Mouse (Mus musculus): ENCODE measurements around the gene Cxcl16. TPM values are rescaled to one million over a fixed set of nuclear protein-coding genes. Genes with fewer than 3 reads are reported as not detected.
A peak's percentile ranks its signal among the peaks of the same experiment; 100 is the strongest.

Cxcl16 gene
- 9.0 and 10.2 TPM in 2 replicates for polyA plus RNA-seq (2015; fragmentation: Nextera tagmentation; extraction: Ambion mirVana)

GRCm38 (mm10) chr11:70459601-70460101, at the start of gene Cxcl16:
TSS of gene Cxcl16 (minus strand) at chr11:70459984.
- Histone ChIP-seq H3K27me3 (peaks cover 32% of the 10 kb centered on the region), H3K9ac (peak within 1 kb of the TSS; percentile 68), H3K9me3 (replicated peaks) (no peaks in the 10 kb centered on the region), H3K4me3 (peak within 1 kb of the TSS; percentile 74), H3K4me2 (peak within 1 kb of the TSS; percentile 97), H3K27ac (peak within 1 kb of the TSS; percentile 23; the same call in 1 of the 2 replicates), H3K36me3 (0 out of 2 replicates have a peak, but pooled peaks cover 3% of the 10 kb centered on the region), H3K4me1 (replicated peaks) (peaks cover 11% of the 10 kb centered on the region)
- ATAC-seq (replicated peaks; ENCODE audit: insufficient number of reproducible peaks, insufficient read depth, low FRiP score, low read depth): no peak
- WGBS: 2% methylated on average over 30 of the region's 30 CpGs

DNA sequence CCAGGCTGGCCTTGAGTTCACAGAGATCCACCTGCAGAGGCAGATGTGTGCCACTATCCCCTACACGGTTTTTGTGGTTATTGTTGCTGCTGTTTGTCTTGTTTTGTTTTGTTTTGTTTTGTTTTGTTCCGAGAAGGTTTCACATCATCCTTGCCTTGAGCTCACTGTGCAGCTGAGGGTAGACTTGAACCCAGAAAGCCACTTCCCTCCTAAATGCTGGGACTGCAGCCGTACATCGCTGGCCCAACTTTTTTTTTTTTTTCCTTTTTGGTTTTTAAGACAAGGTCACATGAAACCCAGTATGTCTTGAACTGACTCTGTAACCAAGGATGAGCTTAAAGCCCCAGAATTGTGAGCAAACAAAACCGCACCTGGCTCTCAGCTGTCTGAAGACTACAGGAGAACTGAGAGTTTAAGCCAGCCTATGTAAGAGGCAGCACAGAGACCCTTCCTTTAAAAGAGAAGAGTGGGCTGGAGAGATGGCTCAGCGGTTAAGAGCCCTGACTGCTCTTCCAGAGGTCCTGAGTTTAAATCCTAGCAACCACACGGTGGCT, 47.3 kb upstream of the Cxcl16 start:
- no peaks in the 10 kb centered on the region for H3K36me3 ChIP-seq
- H3K9ac ChIP-seq: no peak overlapping the region
- no peak overlapping the region for H3K4me3 ChIP-seq
- peaks cover 7% of the 10 kb centered on the region; the same call in 1 of the 2 replicates for H3K4me1 ChIP-seq (replicated peaks)
- no peaks in the 10 kb centered on the region for H3K9me3 ChIP-seq (replicated peaks)
- no peak for ATAC-seq (replicated peaks; ENCODE audit: insufficient number of reproducible peaks, insufficient read depth, low FRiP score, low read depth)
- WGBS: 63% methylated on average over 7 of the region's 7 CpGs
- no peak overlapping the region for H3K27ac ChIP-seq
- H3K27me3 ChIP-seq: peaks cover 23% of the 10 kb centered on the region
- H3K4me2 ChIP-seq: no peak overlapping the region

- H3K4me1 ChIP-seq (replicated peaks): peaks cover 7% of the 10 kb centered on the region; the same call in 1 of the 2 replicates
- H3K27ac ChIP-seq: no peak overlapping the region
- ATAC-seq (replicated peaks; ENCODE audit: insufficient number of reproducible peaks, insufficient read depth, low FRiP score, low read depth): no peak
- 24% methylated on average over 4 of the region's 4 CpGs for WGBS
- H3K27me3 ChIP-seq: peaks cover 23% of the 10 kb centered on the region
- H3K4me2 ChIP-seq: no peak overlapping the region; the same call in 1 of the 2 replicates
- H3K9me3 ChIP-seq (replicated peaks): no peaks in the 10 kb centered on the region
- no peak overlapping the region for H3K9ac ChIP-seq
- H3K36me3 ChIP-seq: no peaks in the 10 kb centered on the region
- H3K4me3 ChIP-seq: no peak overlapping the region
These were observed 46.6 kb upstream of the Cxcl16 start for GRCm38 (mm10) chr11:70506385-70506784.

DNA sequence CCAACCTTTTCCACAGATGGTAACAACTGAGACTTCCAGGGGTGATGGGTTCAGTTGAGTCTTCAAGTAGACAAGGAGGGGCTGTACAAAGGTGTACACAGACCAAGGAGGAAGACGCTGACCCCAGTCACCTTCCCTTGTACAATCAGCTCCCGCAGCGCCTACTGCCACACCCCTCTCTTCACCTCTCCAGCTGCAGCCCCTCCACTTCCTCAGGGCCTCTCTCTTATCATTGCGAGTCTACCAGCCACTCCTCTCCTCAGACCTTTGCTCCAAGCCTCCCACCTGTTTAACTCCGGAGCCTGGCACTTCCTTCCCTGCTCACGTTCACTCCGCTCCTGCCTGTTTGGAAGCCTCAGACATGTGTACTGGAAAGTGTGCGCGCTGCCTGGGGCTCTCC, 45.2 kb upstream of the Cxcl16 start, which contains the start of gene Tm4sf5:
Gene Tm4sf5, plus strand, starts transcription at position 275 of the 400 bp plus-strand sequence.
- no peaks in the 10 kb centered on the region for H3K9me3 ChIP-seq (replicated peaks)
- 45% methylated on average over 9 of the region's 9 CpGs for WGBS
- no peak within 1 kb of the TSS for H3K4me2 ChIP-seq
- peaks cover 18% of the 10 kb centered on the region for H3K27me3 ChIP-seq
- H3K4me3 ChIP-seq: no peak within 1 kb of the TSS
- H3K27ac ChIP-seq: no peak within 1 kb of the TSS
- peaks cover 4% of the 10 kb centered on the region; the same call in 1 of the 2 replicates for H3K4me1 ChIP-seq (replicated peaks)
- no peaks in the 10 kb centered on the region for H3K36me3 ChIP-seq
- no peak within 1 kb of the TSS for H3K9ac ChIP-seq
- no peak for ATAC-seq (replicated peaks; ENCODE audit: insufficient number of reproducible peaks, insufficient read depth, low FRiP score, low read depth)

GRCm38 (mm10) chr11:70502018-70502417, 42.2 kb upstream of the Cxcl16 start:
- Histone ChIP-seq H3K27ac (no peak overlapping the region), H3K4me2 (no peak overlapping the region), H3K27me3 (0 out of 2 replicates have a peak, but pooled peaks cover 10% of the 10 kb centered on the region), H3K9me3 (replicated peaks) (no peaks in the 10 kb centered on the region), H3K4me3 (no peak overlapping the region), H3K9ac (no peak overlapping the region), H3K36me3 (no peaks in the 10 kb centered on the region), H3K4me1 (replicated peaks) (no peaks in the 10 kb centered on the region)
- 62% methylated on average over 3 of the region's 3 CpGs for WGBS
- ATAC-seq (replicated peaks; ENCODE audit: insufficient number of reproducible peaks, insufficient read depth, low FRiP score, low read depth): no peak

DNA sequence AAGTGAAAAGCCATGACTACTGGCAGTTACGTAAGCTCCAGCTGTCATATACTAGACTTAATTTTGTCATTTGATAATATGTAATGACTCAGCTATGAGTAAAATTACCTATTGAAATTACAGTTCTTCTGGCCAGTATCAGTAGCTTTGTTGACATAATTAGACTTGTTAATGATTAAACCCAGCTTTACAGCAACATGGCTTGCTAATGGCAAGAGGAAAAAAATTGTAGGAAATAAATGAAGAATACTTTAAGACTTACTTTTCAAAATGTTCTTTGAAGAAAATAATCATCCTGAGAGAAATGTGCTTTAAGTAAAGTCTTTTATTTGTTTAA, 40.7 kb upstream of the Cxcl16 start:
- no peak for ATAC-seq (replicated peaks; ENCODE audit: insufficient number of reproducible peaks, insufficient read depth, low FRiP score, low read depth)
- 81% methylated on average over 1 of the region's 1 CpGs for WGBS
- Histone ChIP-seq H3K27me3 (0 out of 2 replicates have a peak, but pooled peaks cover 9% of the 10 kb centered on the region), H3K27ac (no peak overlapping the region), H3K4me3 (no peak overlapping the region), H3K36me3 (no peaks in the 10 kb centered on the region), H3K9ac (no peak overlapping the region), H3K4me1 (replicated peaks) (no peaks in the 10 kb centered on the region), H3K9me3 (replicated peaks) (no peaks in the 10 kb centered on the region), H3K4me2 (no peak overlapping the region)

DNA sequence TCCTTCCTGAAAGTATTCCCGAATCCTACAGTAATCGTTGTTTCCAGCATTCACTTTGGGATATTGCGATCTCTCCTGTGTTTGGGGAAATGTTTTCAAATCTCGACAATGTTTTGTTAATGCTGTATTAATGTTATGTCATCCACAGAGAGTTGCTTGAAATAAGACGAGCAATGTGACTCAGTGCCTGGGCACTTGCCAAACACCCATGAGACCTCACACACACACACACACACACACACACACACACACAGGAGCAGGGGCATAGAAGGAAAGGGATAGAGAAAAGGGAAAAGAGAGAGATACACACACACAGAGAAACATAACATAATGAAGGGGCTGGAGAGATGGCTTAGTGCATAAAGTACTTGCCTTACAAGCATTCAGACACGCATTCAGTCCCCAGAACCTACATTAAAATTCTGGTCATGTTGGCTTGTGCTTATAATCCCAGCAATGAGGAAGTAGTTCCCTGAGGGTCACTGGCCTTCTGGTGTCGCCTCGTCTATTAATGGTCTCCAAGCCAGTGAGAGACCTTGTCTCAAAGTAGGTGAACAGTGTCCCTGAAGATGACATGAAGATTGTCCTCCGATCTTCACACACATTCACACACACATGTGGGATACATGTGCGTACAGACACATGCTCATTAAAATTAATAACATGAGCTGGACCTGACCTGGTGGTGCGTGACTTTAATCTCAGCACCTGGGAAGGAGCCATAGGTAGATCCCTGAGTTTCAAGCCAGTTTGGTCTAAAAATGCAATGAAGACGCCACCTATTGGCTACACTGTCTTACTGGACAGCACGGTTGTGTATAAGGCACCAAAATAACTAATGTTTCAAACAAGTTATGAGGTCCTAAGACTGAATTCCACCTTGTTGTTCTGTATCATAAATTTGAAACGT, 40.0 kb upstream of the Cxcl16 start:
- Histone ChIP-seq H3K27me3 (0 out of 2 replicates have a peak, but pooled peaks cover 5% of the 10 kb centered on the region), H3K36me3 (no peaks in the 10 kb centered on the region), H3K4me3 (no peak overlapping the region), H3K9me3 (replicated peaks) (no peaks in the 10 kb centered on the region), H3K4me2 (no peak overlapping the region), H3K9ac (no peak overlapping the region), H3K27ac (no peak overlapping the region), H3K4me1 (replicated peaks) (no peaks in the 10 kb centered on the region)
- no peak for ATAC-seq (replicated peaks; ENCODE audit: insufficient number of reproducible peaks, insufficient read depth, low FRiP score, low read depth)
- WGBS: 66% methylated on average over 14 of the region's 14 CpGs

DNA sequence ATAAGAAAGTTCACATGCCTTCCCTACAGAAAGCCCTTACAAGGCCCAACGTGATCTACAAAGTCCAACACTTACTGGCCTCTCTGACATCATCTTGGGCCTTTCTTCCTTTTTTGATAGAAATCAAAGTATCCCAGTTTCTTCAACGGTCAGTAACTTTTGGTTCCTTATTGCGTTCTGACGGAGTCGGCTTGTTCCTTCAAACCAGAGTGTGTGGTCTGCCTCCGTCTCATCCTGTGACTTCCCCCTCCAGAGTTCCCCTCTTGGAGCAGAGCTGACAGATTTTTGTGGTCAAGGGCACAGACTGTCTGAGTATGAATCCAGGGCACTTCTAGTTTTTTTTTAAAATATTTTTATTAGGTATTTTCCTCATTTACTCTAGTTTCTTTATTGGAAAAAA, 29.9 kb upstream of the Cxcl16 start:
- no peak for ATAC-seq (replicated peaks; ENCODE audit: insufficient number of reproducible peaks, insufficient read depth, low FRiP score, low read depth)
- Histone ChIP-seq H3K27me3 (no peaks in the 10 kb centered on the region), H3K4me1 (replicated peaks) (no peaks in the 10 kb centered on the region), H3K9ac (no peak overlapping the region), H3K36me3 (no peaks in the 10 kb centered on the region), H3K9me3 (replicated peaks) (no peaks in the 10 kb centered on the region), H3K4me2 (no peak overlapping the region), H3K4me3 (no peak overlapping the region), H3K27ac (no peak overlapping the region)
- 70% methylated on average over 6 of the region's 6 CpGs for WGBS

GRCm38 (mm10) chr11:70489138-70489537, 29.4 kb upstream of the Cxcl16 start:
- ATAC-seq (replicated peaks; ENCODE audit: insufficient number of reproducible peaks, insufficient read depth, low FRiP score, low read depth): no peak
- Histone ChIP-seq H3K27me3 (no peaks in the 10 kb centered on the region), H3K36me3 (no peaks in the 10 kb centered on the region), H3K9ac (no peak overlapping the region), H3K4me3 (no peak overlapping the region), H3K27ac (no peak overlapping the region), H3K4me1 (replicated peaks) (no peaks in the 10 kb centered on the region), H3K9me3 (replicated peaks) (no peaks in the 10 kb centered on the region), H3K4me2 (no peak overlapping the region)
- 68% methylated on average over 3 of the region's 3 CpGs for WGBS

DNA sequence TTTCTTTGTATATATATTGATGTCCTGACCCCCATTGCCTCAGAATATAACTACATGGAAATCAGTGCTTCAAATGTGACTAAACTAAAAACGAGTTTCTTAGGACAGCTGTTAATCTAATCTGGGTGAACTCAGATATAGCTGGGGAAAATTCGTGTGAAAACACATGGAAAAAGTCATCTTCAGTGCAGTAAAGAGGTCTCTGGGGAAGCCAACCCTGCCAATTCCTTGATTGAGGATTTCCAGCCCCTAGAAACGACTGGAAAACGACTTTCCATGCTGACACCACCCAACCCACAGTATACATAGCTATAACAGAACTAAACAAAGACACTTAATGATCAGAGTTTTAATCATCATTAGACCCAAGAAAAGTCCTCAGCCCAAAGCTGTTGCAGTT, 28.0 kb upstream of the Cxcl16 start:
- 28% methylated on average over 4 of the region's 4 CpGs for WGBS

GRCm38 (mm10) chr11:70485498-70485897, 25.7 kb upstream of the Cxcl16 start:
- H3K9me3 ChIP-seq (replicated peaks): no peaks in the 10 kb centered on the region
- H3K36me3 ChIP-seq: no peaks in the 10 kb centered on the region
- H3K27me3 ChIP-seq: no peaks in the 10 kb centered on the region
- H3K9ac ChIP-seq: no peak overlapping the region
- H3K4me2 ChIP-seq: no peak overlapping the region
- no peaks in the 10 kb centered on the region for H3K4me1 ChIP-seq (replicated peaks)
- WGBS: 51% methylated on average over 2 of the region's 2 CpGs
- no peak overlapping the region for H3K27ac ChIP-seq
- no peak for ATAC-seq (replicated peaks; ENCODE audit: insufficient number of reproducible peaks, insufficient read depth, low FRiP score, low read depth)
- no peak overlapping the region for H3K4me3 ChIP-seq

More for the DNA sequence above, 28.0 kb upstream of the Cxcl16 start:
- ATAC-seq (replicated peaks; ENCODE audit: insufficient number of reproducible peaks, insufficient read depth, low FRiP score, low read depth): no peak
- H3K9ac ChIP-seq: no peak overlapping the region
- no peaks in the 10 kb centered on the region for H3K36me3 ChIP-seq
- no peaks in the 10 kb centered on the region for H3K4me1 ChIP-seq (replicated peaks)
- no peaks in the 10 kb centered on the region for H3K27me3 ChIP-seq
- H3K9me3 ChIP-seq (replicated peaks): no peaks in the 10 kb centered on the region
- no peak overlapping the region for H3K27ac ChIP-seq
- H3K4me3 ChIP-seq: no peak overlapping the region
- H3K4me2 ChIP-seq: no peak overlapping the region
